ENCODE assay signal across 18 mouse cellular contexts in genomic region chr9:103224721-103225120, GRCm38 (mm10). TPM values are rescaled to one million over a fixed set of nuclear protein-coding genes. Genes with fewer than 3 reads are reported as not detected.
"Had no signal": no experiment of that assay in that cellular context is flagged by ENCODE, and none has a peak within 500 bp of the region (broad histone marks: within the 10 kb centered on the region; RNA-seq: fewer than 3 reads in every experiment).

No protein-coding gene starts in this region.

- H3K36me3 ChIP-seq: lung, embryonic 15.5 days; midbrain, embryonic 13.5 days; midbrain, embryonic 15.5 days; neural tube, embryonic 12.5 days; stomach, embryonic 15.5 days had no signal

- H3K4me2 ChIP-seq: lung, embryonic 15.5 days; midbrain, embryonic 11.5 days; midbrain, embryonic 13.5 days; midbrain, embryonic 15.5 days; neural tube, embryonic 12.5 days; stomach, embryonic 15.5 days had no signal

- H3K4me3 ChIP-seq: lung, embryonic 15.5 days; megakaryocyte, embryonic 14.5 days; midbrain, embryonic 13.5 days; midbrain, embryonic 15.5 days; neural tube, embryonic 12.5 days; stomach, embryonic 15.5 days had no signal

- H3K4me1 ChIP-seq: lung, embryonic 15.5 days; midbrain, embryonic 13.5 days; midbrain, embryonic 15.5 days; neural tube, embryonic 12.5 days; stomach, embryonic 15.5 days had no signal

- H3K9ac ChIP-seq: lung, embryonic 15.5 days; midbrain, embryonic 13.5 days; midbrain, embryonic 15.5 days; neural tube, embryonic 12.5 days; stomach, embryonic 15.5 days had no signal

- H3K27me3 ChIP-seq: lung, embryonic 15.5 days; midbrain, embryonic 13.5 days; midbrain, embryonic 15.5 days; neural tube, embryonic 12.5 days; stomach, embryonic 15.5 days had no signal

- H3K27ac ChIP-seq: lung, embryonic 15.5 days; macrophage; midbrain, embryonic 13.5 days; midbrain, embryonic 15.5 days; neural tube, embryonic 12.5 days; stomach, embryonic 15.5 days; stomach, postnatal 0 days had no signal

- DNase-seq: lung, adult 2 months; right cerebral cortex, postnatal 14 days had no signal

- ATAC-seq: midbrain, embryonic 13.5 days; midbrain, embryonic 15.5 days had no signal

- H3K9me3 ChIP-seq: lung, embryonic 15.5 days; megakaryocyte, embryonic 14.5 days; midbrain, embryonic 13.5 days; midbrain, embryonic 15.5 days; neural tube, embryonic 12.5 days; stomach, embryonic 15.5 days had no signal

RNA-seq across cellular contexts. Expression of gene Gm20425, which starts 5.4 kb away (rescaled TPM):
- total RNA-seq: megakaryocyte progenitor cell, adult 5-6 weeks; midbrain, postnatal 0 days; monocyte, adult 5-6 weeks; neutrophil, adult 5-6 weeks had no signal
- polyA plus RNA-seq: midbrain, embryonic 13.5 days; midbrain, embryonic 15.5 days; spleen, adult 2 months; thymus, adult 2 months; urinary bladder, adult 2 months had no signal
